Mouse (Mus musculus): ENCODE results near the gene Creb3l1.

Gene Creb3l1

DNA sequence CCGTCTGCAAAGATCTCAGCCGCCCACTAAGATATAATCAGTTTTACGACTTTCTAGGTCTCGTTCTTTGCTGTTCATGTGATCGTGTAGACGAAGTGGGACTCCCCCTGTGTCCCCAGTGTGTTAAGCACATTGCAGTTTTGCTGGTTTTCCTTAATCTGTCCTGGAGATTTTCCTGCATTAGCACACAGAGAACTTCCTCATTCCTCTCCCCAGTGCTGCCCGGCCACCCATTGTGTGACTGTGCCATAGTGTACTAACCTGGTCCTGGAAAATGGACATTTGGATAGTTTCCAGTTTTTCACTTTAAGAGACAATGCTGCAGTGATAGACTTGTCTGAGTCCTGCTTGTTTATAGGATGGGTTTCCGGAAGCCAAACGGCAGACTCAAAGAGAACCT lies 10.0 kb upstream of the Creb3l1 start:
- DNase-seq (ENCODE audit: low read depth, low spot score) = no peak

DNA sequence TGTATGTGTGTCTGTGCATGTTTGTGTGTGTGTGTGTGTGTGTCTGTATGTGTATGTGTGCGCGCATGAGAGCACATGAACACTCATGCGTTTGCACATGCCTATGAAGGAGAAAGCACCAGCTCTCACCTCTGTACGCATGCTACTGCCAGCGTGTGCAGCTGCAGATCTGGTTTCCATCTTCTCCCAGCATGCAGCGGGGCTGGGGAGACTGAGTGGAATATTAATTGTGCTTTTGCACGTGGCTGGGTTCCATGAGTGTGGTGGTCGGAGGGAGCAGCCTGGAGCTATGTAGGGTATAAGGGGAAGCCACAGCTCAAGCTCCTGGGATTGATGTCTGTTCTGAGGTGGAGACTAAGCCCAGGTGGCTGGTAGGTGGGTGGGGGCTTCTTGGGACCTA lies 6.3 kb upstream of the Creb3l1 start:
- DNase-seq (ENCODE audit: low read depth, low spot score) = no peak

DNA sequence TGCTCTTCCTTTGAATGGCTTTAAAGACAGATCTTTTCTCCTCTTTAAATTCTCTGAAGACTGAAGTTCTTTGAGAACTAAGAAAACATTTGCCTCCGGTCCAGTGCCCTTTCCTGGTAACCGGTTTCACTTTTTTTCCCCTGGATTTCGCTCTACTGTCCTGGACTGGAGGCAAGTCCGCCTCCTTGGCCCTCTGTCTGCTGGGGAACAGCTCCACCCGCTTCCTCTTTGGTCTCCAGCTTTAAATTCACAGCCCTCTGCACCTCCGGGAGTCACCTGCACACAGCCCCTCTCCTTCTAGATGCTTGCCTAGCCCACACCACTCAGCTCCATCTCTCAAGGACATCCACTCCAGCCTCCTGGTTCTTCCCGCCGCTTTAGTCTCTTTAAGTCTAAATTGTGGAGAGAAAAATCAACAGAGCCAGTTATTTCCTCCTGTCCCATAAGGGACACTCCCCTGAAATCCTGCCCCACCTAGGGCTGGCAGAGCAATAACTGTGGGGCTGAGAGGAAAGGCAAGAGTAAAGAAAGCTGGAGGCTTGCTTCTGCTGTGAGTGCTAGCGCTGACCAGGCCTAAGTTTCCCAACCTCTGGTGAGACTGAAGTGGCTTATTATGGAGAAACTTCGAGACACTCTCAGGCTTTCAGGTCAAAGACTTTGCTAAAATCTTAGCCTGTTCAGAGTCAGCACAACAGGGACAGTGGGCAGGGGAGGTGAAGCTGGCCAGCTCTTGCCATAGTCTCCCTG lies 5.3 kb upstream of the Creb3l1 start:
- DNase-seq (ENCODE audit: low read depth, low spot score) = no peak

DNA sequence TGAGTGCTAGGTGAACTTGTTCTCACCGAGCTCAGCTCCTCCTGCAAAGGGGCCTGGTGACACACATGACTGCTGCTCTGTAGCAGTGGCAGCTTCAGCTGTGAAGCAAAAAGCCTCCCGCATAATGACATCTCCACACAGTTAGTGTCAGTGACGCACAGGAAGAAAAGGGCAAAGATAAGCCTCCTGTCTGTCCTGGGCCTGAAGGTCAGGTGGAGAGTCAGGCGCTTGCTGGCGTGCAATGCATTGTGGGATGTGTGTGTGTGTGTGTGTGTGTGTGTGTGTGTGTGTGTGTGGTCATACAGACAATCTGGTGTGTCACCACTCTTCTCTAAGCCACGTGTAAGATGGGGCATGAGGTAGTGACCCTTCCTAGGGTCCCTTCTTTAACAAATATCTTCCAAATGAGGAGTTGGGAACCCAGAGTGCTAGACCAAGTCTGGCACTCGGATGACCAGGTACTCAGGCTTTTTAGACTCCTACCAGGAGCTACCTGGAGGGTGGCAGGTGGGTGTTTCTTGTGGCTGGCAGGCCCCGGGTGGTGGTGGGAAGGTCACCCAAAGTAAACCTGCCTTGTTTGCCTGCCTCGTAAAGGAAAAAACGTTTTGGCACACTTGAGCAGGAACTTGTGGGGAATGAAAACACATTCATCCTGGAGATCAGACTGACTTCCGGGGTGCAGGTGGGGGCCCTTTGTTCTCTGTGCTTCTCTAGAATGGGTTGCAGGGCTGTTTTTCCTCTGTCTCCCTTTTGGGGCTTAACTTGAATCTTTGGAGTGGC lies 3.7 kb upstream of the Creb3l1 start:
- no peak for DNase-seq (ENCODE audit: low read depth, low spot score)

DNA sequence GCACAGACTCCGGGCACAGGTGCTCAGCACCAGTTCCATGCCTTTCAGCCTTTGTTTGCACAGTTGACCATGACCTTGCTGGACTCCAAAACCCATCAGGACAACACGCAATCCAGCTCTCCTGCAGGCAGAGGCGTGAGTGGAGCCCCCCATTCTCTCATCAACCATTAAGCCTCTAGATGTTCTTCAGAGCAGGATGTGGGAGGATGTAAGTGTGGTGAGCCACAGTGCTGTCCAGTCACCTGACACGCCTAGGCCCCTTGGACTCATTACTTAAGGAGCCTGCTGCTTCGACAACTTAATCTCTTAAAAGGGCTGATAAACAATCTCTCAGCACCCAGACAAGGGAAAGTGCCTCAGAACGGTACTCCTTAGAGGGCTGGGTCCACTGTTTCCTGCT lies 1.7 kb upstream of the Creb3l1 start:
- no peak for DNase-seq (ENCODE audit: low read depth, low spot score)

DNA sequence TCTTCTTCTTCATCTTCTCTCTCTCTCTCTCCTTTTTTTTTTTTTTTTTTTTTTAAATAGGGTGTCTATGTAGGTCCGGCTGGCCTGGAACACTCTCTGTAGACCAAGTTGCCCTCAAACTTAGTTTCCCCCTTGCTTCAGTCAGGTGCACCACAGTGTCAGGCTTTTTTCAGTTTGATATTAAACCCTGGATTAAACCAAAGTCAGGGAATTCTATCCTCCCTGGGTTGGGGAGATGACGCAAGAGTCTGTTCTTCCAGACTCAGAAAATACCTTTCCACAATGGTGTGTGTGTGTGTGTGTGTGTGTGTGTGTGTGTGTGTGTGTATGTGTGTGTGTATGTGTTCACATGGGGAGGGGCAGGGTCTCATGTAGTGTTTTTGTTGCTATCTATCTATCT lies 900 bp upstream of the Creb3l1 start:
- DNase-seq (ENCODE audit: low read depth, low spot score) = no peak

DNA sequence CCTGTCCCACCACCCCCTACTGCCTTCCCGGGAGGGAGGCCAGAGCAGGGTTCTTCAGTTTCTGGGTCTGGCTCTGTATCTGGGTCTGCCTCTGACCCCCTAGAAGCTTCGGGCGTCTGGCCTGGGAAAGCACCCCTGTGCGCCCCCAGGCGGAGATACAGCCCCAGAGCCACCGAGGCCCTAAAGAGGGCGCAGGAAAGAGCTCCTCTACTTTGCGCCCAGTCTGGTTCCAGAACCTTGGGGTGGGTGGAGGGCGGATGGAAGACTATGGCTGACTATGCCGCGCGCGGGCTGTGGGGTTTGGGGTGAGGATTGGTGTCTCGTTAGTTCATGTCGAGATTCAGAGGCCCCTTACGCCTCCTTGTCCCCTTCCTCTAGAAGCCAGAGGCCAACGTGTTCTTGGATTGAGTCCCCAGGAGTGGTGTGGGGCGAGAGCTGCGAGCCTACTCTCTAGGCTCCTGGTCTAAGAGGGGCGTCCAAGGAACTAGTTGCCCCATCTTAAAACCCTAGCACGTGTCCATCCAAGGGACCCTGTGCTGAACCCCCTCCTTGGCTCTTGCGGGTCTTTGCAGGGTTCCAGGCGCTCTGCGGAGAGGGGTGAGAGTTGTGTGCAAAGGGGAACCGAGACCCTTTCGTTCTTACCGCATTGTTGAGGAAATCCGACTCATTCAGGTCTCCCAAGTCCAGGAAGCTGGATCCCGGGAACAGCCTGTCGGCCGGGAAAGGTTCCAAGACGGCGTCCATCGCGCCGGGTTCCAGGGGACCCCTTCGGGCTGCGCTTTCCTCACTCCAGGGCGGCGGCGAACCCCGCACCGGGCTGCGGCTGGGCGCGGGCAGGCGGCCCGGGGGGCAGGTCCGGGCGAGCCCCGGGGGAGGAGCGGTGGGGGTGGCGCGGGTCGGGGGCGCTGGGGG lies 684 bp downstream of the Creb3l1 start:
- no peak for DNase-seq (ENCODE audit: low read depth, low spot score)

DNA sequence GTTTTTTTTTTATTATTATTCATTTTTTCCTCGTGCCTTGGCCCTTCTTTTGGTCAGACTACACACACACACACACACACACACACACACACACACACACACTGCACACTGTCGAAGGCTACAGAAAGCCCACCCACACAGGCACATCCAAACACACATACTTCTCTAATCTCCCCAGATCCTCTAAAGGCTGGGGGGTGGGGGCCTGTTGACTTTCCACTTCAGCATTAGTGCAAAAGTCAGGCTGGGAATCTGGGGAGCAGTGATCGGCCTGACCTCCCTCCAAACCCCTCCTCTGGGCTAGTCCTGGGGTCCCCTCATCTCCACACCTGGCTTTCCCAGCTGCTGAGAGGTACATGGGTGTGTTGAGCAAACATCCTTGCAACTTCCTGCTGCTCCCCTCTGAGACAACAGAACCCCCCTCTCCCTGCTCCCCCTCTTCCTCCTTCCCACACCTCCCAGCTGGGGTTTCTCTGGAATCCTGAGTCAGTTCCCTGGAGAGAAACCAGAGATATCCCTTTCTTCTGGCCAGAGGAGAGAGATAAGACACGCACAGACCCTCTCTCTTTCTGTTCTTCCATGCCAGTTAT lies 3.5 kb downstream of the Creb3l1 start:
- no peak for DNase-seq (ENCODE audit: low read depth, low spot score)

DNA sequence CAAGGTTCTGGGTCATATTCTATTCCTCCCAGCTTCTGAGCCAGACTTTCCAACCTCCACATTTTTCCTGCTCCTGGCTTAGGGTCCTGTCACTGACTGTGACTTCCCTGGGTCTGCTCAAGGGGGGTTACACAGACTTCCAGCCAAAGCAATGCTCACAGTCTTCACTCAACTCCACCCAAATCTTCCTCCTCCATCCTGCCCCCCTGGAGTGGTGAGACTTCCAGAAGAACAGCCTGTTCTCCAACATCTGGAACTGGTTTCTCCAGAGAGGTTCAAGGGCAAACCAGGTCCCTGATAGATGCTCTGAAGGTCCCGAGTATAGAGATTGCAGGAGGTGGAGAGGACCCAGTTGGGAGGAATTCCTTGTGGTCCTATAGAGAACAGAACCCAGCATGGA lies 6.9 kb downstream of the Creb3l1 start:
- no peak for DNase-seq (ENCODE audit: low read depth, low spot score)

DNA sequence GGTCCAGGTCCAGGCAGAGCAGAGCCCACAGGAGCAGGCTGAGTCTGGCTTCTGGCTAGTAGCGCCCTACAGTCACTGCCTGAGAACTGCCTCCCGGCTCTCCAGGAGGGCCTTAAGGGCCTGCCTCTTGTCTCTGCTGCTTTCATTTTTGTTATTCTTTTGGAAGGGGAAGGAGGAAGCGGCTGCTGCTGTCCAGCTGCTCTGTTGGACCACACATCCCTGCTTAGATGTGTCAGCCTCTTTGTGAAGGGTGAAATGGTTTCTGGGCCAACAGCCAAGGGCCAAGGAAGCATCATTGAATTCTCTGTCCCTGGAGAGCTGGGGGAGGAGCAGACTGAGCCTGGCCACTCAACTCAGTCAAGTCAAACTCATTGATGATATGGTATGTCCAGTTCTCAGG lies 7.3 kb downstream of the Creb3l1 start:
- peak; percentile 77 for DNase-seq (ENCODE audit: low read depth, low spot score)

DNA sequence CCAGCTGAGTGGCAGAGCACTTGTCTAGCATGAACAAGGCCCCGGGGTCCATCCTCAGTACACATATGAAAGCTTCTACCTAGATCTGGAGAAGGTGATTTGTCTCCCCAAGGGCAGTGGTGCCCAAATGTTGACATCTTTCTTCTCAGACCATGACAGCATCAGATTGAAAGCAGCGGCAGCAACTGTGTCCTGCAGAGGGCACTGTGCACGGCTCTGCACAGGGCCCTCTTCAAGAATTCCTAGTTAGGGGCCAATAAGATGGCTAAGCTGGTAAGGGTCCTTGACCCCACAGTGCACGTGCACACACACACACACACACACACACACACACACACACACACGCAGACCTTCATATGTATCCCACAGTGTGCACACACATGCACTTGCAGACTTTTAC lies 9.4 kb downstream of the Creb3l1 start:
- no peak for DNase-seq (ENCODE audit: low read depth, low spot score)

DNA sequence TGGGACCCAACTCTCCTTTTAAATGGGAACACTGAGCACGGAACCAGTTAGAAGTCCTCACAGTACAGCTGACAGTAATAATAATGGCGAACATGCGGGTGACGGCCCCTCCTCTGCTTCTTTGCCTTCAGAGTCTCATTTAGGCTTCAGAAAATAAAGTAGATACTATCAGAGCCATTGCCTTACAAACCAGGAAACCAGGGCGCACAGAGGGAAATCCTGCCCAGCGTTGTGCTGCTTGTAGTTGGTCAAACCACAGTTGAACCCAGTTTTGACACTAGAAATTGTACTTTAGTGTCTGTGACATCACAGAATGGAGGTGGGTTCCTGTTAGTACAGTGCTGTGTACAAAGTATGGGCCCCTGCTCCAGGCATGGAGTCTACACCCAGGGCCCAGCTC lies 10.1 kb downstream of the Creb3l1 start:
- no peak for DNase-seq (ENCODE audit: low read depth, low spot score)

DNA sequence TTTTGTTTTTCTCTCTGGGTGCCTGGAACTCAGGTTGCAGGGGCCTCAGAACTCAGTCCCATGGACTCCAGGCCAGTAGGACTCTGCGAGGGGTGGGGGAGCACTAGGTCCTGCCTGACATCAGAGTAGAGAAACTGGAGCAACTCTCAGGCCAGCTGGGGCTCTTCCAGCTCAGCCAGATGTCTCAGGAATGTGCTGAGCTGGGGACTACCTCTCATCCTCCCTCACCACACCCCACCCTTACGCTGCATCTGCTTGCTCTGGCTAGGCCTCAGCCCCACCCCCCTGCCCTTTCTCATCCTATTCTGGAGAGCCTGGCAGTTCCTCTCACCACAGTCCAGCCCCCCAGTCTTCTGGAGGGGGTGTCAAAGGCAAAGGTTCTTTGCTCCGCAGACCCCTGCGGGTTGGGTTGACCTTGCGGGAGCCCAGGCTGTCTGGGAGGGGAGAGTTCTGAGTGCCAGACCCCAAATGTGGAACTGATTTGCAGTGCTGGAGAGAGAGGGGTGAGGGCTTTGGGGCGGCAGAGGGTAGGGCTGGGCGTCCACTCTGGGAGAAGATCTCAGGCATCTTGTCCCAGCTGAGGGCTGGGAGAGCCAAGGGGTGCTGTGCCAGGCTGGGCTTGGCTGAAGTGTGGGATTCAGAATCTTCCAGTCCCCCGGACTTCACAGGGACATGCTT lies 11.4 kb downstream of the Creb3l1 start:
- peak; percentile 42 for DNase-seq (ENCODE audit: low read depth, low spot score)

DNA sequence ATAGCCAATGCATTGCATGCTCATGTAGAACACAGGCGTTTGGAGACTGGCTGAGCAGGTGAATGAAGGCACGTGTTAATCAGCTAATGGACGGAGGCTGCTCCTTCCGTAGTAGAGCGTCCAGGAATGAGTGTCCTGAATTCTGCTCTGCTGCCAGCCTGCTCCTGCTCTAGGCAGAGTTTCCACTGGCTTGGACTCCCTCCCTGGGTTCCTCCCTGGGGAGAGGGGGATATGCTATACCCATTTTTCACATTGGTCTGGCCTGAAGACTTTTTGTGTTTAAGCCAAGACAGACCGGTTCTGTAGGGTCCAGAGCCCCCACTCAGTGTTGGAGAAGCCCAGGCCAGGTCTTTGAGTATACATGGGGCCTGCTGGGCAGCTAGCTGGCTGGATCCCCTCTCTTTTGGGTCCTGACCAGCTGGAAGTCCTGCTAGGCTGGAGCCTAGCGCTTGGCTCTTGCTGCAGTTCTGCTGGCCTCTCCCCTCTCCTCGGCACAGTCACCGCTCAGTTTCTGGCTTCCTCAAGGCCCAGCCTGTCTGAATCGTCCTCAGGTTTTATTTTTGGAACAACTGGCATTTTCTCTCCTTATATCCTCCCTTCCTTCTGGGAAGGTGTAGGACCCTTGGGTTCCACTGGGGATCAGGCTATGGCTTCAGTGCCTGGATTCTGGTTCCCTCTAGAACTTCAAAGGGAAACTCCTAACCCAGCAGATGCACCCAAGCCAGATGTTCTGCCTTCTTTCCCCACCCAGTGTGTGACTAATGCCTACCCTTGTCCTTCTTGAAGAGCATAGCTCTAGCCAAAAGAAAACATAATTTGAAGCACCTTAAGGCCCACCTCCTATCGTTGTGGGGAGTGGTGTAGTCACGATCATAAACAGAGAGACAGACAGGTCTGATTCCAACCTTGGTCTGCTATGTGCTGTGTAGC lies 12.6 kb downstream of the Creb3l1 start:
- DNase-seq (ENCODE audit: low read depth, low spot score) = no peak

DNA sequence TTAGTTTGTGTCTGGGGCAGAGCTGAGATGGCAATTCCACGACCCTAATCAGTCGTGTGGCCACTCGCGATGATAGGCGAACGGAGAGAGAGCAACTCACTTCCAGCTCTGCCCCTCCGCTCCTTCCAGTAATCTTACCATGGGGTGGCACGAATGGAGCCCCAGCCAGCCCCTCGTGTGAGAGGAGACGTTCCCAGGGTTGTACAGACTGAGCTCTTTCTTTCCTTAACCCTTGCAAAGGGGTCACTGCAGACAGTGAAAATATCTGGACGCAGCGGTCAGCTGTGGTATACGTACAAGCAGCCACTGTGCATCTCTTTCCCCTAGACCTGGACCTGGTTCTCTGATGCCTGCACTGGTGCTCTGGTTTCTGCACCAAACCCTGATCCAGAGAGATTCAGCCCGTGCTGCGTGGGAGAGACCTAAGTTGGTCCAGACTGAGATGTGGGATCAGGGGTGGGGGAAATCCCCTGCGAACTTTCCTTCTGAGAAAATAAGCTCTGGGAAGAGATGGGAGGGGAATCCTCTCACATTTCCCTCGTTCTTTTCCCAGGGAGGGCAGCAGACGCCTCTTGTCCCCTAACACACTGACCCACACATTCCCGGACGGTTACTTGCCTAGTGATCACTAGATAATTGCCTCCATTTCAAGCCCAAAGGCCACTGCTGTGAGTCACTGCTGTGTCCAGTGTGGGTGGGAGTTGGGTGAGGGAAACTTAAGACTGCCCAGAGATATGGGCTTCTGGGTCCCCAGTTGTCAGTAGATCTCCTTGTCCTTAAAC lies 15.5 kb downstream of the Creb3l1 start:
- DNase-seq (ENCODE audit: low read depth, low spot score) = peak; percentile 69

DNA sequence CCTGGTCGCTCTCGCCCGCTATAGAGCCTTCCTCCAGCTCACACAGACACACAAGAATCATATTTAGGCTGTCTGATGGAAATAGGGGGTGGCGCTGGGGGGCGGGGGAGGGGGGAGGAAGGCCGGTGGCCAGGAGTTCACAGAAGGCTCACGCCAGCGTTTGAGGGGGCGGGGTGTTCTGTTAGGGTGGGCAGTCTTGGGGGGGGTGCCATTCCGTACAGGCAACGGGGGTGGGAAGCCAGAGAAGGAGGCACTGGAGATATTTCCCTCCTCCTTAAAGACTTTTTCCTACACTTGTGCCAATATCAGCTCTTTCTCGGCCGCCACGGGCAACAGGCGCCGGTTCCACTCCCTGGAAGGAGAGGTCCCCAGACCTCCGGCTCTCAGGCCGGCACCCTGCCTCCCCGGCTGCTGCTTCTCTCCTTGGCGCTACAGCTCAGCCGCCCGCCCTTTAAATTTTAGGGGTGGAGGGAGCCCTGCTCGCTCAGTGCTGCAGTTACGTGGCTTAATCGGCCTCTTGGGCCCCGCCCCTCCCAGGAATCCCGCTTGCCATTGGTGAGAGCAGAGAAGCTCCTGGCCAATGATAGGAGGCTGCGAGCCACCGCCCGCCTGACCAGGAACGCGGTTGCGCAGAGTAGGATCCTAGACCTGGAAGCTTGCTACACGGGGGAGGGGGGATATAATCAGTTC lies 16.2 kb downstream of the Creb3l1 start:
- peak; percentile 99 for DNase-seq (ENCODE audit: low read depth, low spot score)

DNA sequence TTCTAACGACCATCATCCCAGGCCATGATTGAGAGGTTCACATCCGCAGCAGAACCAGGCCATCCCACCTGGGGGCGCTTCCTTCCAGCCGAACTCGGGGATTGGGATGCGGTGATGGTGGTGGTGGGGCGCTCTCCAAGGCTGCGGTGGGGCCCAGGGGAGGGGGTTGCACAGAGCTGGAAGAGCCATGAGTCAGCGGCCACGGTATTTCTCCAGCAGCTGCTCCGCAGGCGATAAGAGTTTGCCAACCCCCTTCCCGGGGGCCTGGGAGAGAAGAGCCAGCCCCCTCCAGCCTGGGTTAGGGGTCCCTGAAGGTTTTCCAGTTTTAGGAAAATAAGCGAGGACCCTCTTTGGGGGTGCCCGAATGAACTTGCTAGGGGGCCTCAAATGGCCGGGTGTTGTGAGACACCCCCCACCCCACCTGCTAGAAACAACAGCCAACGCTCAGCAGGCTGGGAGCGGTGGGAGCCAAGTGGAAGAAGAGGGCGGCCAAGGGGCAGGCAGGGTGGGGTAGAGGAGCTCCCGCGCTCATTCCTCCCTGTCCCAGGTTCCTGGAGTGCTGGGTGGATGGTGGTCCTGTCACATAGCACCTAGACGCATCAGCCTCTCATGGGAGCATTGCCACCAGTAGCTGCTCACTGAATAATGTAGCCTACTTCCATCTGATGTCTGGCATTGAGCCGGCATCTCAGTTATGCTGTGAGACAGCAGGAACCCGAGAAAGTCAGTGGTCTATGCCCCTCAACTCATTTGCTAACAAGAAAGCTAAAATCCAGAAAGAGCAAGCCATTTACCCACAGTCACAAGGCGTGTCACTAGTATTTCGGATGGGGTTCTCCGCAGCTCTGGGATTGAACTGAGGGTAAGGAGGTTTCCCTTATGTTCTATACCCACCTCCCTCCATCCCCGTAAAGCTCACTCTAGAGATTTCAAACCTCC lies 17.1 kb downstream of the Creb3l1 start:
- peak; percentile 72 for DNase-seq (ENCODE audit: low read depth, low spot score)

DNA sequence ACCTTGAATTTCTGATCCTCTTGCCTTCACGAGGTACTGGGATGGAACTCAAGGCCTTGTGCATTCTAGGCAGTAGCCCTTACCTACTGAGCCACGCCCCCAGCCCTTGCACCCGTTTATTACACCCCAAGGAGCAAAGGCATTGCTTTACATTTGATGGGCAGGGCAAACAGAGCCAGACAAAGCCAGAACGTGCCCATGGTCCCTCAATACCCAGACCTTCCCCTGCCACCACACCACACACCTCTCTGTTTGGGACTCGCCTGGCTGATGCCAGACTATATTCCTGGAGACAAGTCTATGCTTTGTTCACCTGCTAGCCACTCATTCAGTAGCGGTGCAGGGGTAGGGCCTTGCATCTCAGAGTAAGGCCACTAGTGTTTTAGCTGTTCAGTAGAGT lies 17.8 kb downstream of the Creb3l1 start:
- no peak for DNase-seq (ENCODE audit: low read depth, low spot score)
